Mouse (Mus musculus) olfactory bulb, adult 2 months (tissue): ENCODE results near the gene Dlx3.

Experiments
- CTCF ChIP-seq: fragments of 200-500 bp; IDR thresholded peaks from 2 replicates; pipeline ENCODE4 v1.5.1; 2012; ENCODE audit warnings: low read depth, mild to moderate bottlenecking, low read length, moderate library complexity; ENCODE audit not compliant: insufficient read depth
- POLR2A ChIP-seq: fragments of 200-500 bp; IDR thresholded peaks from 2 replicates; pipeline ENCODE4 v1.6.1; 2012; ENCODE audit warnings: mild to moderate bottlenecking, low read depth, low read length, moderate library complexity; ENCODE audit not compliant: insufficient read depth

GRCm38 (mm10) chr11:95070140-95071107 lies 49.5 kb upstream of the Dlx3 start:
- TF ChIP-seq CTCF (no peak), POLR2A (no peak)
